Comparison of ENCODE assay signal across 1 mouse cellular context in the genomic region with DNA sequence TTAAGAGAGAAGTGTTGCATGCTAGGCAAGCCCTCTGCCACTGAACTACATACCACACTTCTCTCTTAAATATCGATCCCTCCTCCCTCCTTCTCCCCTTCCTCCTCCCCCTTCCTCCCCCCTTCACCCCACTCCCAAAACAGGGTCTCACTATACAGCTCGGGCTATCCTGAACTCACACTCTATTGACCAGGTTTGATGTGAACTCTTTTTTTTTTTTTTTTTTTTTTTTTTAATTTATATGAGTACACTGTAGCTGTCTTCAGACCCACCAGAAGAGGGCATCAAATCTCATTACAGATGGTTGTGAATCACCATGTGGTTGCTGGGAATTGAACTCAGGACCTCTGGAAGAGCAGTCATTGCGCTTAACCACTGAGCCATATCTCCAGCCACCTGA.
TF ChIP-seq lines count a peak whose summit lies in the region.

No protein-coding gene starts in this region.

TF ChIP-seq in MEL, 35 proteins besides CTCF, POLR2A, EP300 and RAD21:
- TF ChIP-seq ZNF384 (IDR thresholded peaks at IDR 0.05; ENCODE audit: low read depth, low read length) = peak; percentile 86
